Mouse (Mus musculus) NIH3T3 (cell line): ENCODE results near the gene Carmil1.
A peak's percentile ranks its signal among the peaks of the same experiment; 100 is the strongest.
"Not testable (repeated sequence)": the region's sequence is repeated elsewhere in the genome, so short reads cannot be mapped to it uniquely, and the experiment has no call there.

Experiments used
- DNase-seq: peaks from one replicate; pipeline ENCODE4 v3.0.0-alpha.2; 2012; ENCODE audit warnings: low read depth

The Carmil1 gene

DNA sequence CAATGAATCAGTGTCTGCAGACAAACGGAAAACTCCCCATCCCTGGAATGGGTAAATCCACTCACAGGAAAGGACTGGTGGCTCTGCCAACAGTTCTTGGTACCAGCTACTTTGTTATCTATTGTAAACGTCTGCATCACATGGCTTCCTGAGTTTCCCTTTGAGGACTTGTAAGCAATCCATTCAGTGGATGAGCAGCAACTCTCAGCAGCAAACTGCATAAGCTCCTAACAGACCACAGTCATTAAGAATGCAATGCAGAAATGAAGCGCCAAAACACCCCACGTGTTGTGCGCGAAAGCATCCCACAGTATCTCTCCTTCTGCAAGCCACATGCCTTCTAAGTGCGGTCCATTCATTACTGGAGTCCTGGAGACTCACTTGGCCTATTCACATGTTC lies 128.0 kb downstream of the Carmil1 start:
- DNase-seq = no peak

DNA sequence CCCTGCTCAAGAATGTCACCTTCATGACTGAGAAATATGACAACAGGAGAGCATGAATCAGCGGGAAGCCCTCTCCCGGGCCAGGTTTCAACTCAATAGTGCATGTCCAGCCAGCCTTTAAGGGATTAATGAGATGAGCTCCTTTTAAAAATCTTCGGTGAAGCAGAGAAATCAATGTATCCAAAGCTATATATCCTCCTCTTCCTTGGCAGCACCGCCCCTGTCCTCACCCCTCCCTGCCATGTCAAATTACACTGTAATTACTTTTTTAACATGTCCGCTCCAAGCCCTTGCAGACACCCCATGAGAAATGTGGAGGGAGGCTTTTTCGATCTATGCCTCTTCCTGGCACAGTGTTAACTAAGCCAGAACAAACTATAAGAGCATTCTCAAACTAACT lies 129.3 kb downstream of the Carmil1 start:
- no peak for DNase-seq

- DNase-seq = no peak
These were observed 132.0 kb downstream of the Carmil1 start for GRCm38 (mm10) chr13:24148549-24148948.

GRCm38 (mm10) chr13:24147006-24147405 lies 133.6 kb downstream of the Carmil1 start:
- DNase-seq = no peak

GRCm38 (mm10) chr13:24146541-24146940 lies 134.1 kb downstream of the Carmil1 start:
- no peak for DNase-seq

DNA sequence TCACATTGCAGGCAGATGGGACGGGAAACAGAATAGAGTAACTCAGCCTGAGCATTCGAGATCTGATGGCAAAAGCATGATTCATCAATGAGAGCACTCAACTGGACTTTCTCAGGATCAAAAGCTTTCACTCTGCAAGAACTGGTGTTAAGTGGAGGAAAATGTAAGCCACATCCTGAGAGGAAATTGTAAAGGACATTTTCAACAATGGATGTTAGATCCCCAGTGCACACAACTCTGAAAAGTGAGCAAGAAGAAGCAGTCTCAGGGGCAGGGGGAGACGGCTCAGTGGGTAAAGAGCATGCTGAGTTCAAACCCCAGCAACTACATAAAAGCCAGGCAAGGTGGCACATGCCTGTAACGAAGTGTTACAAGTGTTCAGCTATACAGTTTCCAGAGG lies 135.7 kb downstream of the Carmil1 start:
- DNase-seq = no peak

DNA sequence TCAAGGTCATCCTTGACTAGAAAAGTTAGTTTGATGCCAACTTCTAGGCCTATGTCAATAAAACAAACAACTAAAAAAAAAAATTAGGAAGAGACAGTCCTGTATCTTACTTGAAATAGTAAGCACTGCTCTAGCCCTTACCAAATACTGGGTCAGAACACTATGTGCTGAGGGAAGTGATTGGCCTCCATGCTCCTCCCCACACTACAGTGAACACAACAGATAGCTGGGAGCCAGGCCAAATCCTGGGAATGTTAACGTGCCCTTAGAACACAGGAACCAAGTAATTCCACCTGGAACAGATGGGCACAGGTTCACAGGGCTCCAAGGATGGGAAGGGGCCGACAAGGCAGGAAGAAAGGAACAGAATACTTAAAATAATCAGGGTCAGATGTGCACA lies 136.5 kb downstream of the Carmil1 start:
- DNase-seq = peak; percentile 8

DNA sequence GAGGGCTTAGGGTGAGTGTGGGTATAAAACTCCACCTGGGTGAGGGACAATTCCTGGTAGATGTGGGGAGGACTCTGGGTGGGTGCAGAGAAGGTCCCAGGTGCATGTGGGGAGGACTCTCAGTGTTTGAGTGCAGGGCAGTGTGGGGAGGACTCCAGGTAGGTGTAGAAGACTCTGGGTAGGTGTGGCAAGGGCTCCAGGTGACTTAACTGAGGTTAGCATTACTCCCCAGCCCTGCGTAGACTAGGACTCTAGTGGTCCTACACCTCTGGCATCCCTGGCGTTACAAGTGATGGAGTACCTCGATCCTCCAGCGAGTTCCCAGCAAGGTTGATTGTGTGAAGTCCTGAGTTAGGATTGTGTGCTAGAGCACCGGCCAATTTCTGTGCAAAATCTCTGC lies 143.8 kb downstream of the Carmil1 start:
- DNase-seq = no peak

GRCm38 (mm10) chr13:24135282-24136230 lies 145.0 kb downstream of the Carmil1 start:
- DNase-seq = peak; percentile 24

DNA sequence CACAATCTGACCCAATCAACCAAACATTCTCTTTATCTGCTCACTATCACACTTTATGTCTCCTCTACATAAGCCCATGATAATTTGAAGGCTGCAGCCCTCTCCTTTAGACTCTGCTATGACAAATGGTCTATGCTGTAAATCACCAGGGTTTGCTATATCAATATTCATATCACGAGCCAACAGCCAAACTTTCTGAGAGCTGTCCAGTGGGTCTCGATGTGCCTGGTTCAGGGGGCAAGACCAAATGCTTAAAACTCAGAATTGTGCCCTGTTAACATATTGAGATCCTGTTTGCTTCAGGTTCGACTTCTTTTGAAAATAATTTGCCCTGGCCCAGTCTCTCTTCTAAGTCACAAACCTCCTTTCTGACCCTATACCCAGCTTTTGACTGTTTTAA lies 147.7 kb downstream of the Carmil1 start:
- DNase-seq = no peak

DNA sequence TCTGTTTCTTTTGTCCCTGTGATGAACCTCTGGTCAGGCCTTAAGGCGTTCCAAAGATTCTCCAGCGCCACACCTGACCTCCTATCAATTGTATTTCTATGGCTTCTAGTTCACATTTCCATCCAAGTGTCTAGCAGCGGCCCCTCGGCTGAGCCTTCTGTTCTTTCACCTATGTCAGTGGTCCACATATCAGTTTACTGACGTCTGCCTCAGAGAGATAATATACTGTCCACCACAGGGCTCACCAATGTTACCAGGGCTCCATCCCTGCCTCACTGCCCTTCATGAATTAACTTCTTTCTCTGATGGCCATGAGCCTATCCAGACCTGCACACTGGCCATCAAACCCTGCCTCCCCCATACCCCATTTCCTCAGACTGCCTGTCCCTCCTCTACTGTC lies 149.3 kb downstream of the Carmil1 start:
- no peak for DNase-seq

DNA sequence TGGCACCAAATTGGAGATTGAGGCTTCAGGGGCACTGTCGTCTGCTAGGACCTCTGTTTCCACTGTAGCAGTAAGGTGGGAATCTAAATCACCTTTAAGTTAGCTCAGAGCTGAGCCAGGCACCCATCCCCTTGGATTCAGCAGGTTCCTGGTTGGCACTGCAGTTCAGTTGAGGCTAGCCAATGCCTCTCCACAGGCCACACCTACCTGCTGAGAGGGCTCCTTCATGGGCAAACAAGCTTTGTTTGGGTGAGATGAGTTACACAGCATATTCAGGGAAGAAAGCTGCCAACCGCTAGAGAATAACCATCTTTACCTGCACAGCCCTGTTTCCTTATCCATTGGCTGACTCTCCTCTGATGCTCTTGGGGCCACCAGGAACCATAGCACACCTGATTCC lies 149.9 kb downstream of the Carmil1 start:
- DNase-seq = no peak

- no peak for DNase-seq
These were observed 151.9 kb downstream of the Carmil1 start for GRCm38 (mm10) chr13:24128731-24129130.

GRCm38 (mm10) chr13:24125865-24126264 lies 154.7 kb downstream of the Carmil1 start:
- DNase-seq = no peak

DNA sequence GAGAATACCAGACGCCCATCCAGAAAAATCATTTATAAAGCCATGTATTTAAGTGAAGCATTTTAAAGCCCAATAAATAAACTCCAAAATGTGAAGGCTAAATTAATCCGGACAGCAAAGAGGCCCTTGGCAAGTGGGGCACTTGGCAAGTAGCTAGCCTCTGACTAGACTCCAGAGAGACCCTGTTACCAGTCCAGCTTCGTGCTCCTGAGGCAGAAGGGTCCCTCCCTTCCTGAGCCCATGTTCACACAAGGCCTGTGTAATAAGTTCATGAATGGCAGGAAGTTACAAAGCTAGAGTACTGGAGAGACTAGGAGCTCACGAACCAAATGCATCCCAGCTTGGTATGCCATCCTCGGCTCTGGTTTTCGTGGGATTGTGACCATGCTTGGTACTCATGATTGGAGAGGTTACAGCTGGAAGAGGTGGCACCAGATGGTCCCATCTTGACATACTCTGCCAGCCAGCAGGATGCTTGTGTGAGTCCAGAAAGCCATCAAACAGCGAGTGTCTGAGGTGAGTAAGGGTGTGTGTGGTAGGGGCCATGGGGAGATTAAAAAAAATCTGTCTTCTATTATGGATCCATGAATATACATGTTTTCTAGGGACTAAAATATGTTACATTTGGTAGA lies 163.3 kb downstream of the Carmil1 start:
- no peak for DNase-seq

DNA sequence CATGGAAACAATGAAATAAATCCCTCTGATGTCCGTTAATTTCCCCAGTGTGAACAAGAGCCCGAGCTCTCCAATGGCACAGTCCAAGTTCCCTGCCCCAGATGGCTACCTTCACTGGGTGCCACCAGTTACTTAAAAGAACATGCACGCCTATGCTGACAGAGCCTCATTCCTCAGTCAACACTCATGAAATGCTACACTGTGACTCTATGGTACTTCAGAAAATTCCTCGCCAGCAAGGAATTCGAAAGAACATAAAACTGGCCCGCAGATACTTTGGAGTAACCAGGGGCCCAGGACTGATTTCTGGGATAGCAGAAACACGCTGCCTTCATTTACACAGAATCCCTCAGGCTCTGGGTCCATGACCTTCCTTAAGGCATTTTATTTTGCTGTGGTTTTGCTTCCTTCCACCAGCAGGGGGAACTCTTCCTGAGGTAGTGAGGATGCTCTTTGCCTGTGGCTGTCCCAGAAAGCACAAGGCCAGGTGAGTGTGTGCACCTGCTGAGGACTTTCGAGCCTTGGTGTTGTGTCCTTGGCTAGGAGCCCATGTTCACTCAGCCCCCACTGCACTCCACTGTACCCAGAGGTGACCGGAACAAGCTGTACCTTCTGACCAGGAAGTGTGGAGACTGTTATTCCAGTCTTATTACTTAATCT lies 167.8 kb downstream of the Carmil1 start:
- peak; percentile 70 for DNase-seq

- no peak for DNase-seq
These were observed 170.3 kb downstream of the Carmil1 start for GRCm38 (mm10) chr13:24110329-24110728.

DNA sequence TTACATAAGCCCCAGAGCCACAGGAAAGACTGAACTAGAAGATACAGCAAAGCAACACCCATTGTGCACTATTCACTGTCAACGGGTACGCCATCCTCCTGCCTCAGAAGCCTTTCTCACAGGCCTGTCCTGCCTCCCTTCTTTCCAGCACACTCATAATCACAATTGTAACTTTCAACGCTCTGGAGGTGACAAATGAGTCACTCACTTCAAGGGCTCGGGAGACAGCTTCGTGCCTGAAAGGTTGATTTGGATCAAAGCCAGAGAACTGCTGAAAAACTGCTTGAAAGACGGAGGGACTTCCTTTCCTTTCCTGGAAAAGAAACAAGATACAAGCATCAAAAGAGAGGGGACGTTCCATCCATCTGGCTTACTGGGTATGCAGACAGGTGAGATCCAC lies 172.3 kb downstream of the Carmil1 start:
- DNase-seq = no peak

GRCm38 (mm10) chr13:24107058-24107457 lies 173.5 kb downstream of the Carmil1 start:
- DNase-seq = no peak

DNA sequence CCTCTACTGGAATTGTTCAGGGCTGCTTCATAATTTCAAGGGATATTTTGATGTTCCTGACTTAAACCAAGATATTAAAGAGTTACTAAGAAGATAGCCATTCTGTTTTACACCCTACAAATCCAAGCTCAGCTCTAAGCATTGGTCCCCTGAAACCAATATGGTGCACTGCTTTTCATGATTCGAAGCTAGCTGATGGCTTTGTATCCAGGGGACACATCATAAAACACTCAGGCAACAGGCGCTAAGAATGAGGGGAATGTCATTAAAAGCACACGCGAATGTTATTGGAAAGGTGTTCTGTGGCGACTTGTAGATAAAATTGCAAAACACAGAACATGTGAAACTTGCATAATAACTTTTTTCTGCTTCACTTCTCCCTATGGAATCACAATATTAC lies 174.8 kb downstream of the Carmil1 start:
- DNase-seq = no peak

- no peak for DNase-seq
These were observed 175.3 kb downstream of the Carmil1 start for GRCm38 (mm10) chr13:24105340-24105669.

GRCm38 (mm10) chr13:24104611-24105339 lies 175.8 kb downstream of the Carmil1 start:
- DNase-seq = not testable (repeated sequence)
